Mouse (Mus musculus): ENCODE results near the gene Kdm4b. TPM values are rescaled to one million over a fixed set of nuclear protein-coding genes. Genes with fewer than 3 reads are reported as not detected.
A peak's percentile ranks its signal among the peaks of the same experiment; 100 is the strongest.

Kdm4b gene
- total and polyA plus RNA-seq, 2 experiments from 2014 or later = 53.2 to 133 TPM

DNA sequence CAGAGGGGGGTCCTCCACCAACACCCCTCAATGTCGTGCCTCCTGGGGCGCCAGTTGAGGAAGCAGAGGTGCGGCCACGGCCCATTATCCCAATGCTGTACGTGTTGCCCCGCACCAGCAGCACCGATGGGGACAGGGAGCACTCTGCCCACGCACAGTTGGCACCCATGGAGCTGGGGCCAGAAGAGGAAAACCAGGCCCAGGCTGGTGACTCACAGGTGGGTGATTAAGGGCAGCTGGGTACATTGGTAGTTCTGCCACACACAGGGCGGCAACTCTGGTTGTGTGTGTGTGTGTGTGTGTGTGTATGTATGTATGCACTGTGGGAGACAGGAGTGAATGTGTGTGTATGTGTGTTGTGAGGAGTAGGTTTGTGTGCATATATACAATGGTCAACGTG, 68.0 kb downstream of the Kdm4b start:
- no peak for TF ChIP-seq CTCF (IDR thresholded peaks at IDR 0.05; ENCODE audit: low read depth)
- Histone ChIP-seq H3K9ac (no peak overlapping the region), H3K4me3 (ENCODE audit: low read depth, low read length) (no peak overlapping the region), H3K4me2 (ENCODE audit: low read depth) (no peak overlapping the region), H3K9me3 (ENCODE audit: low read length) (no peaks in the 10 kb centered on the region), H3K27ac (ENCODE audit: low read depth, low read length) (no peak overlapping the region), H3K27me3 (ENCODE audit: insufficient read depth, low read length) (no peaks in the 10 kb centered on the region), H3K4me1 (ENCODE audit: insufficient read depth) (no peaks in the 10 kb centered on the region), H3K36me3 (ENCODE audit: insufficient read depth) (peaks cover 97% of the 10 kb centered on the region)
- no peak for ATAC-seq
- DNase-seq = no peak
- 96% methylated on average over 10 of the region's 10 CpGs for WGBS

DNA sequence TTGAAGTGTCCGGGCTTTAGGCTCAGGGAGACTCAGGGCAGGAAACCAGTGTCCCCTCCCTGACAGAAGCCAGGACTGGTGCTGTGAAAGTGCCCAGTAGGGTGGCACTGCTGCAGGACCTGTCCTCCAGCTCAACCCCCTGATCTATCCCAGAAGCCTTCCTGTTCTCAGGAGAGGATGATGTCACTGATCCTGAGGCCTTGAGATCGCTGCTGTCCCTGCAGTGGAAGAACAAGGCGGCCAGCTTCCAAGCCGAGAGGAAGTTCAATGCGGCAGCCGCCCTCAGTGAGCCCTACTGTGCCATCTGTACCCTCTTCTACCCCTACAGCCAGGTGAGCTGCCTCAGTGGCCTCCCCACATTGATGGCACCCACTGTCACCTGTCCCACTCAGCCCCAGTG, 70.2 kb downstream of the Kdm4b start:
- no peak for DNase-seq
- H3K36me3 ChIP-seq (ENCODE audit: insufficient read depth) = peaks cover 97% of the 10 kb centered on the region
- no peak for TF ChIP-seq CTCF (IDR thresholded peaks at IDR 0.05; ENCODE audit: low read depth)
- no peak for ATAC-seq
- no peak overlapping the region for H3K4me3 ChIP-seq (ENCODE audit: low read depth, low read length)
- no peak overlapping the region for H3K9ac ChIP-seq
- no peak overlapping the region for H3K27ac ChIP-seq (ENCODE audit: low read depth, low read length)
- no peak overlapping the region for H3K4me2 ChIP-seq (ENCODE audit: low read depth)
- no peaks in the 10 kb centered on the region for H3K27me3 ChIP-seq (ENCODE audit: insufficient read depth, low read length)
- WGBS = 89% methylated on average over 6 of the region's 6 CpGs
- no peaks in the 10 kb centered on the region for H3K4me1 ChIP-seq (ENCODE audit: insufficient read depth)
- no peaks in the 10 kb centered on the region for H3K9me3 ChIP-seq (ENCODE audit: low read length)

DNA sequence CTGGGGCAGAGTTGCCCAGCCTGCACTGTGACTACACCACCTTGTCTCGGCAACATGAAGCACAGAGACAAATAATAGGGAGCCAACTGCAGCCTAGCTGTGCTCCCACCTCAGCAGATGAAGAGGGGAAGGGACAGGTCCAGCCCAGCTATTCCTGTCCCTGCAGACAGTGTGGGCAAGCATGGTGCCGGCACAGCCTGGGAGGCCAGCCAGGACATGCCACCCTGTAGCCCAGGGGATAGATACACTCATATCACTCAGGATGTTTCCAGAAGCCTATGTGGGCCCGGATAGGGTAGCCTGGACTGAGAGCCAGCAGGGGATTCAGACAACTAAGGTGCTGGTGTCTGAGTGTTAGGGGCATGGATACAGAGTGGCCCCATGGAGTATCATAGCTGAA, 74.4 kb downstream of the Kdm4b start:
- no peaks in the 10 kb centered on the region for H3K27me3 ChIP-seq (ENCODE audit: insufficient read depth, low read length)
- no peaks in the 10 kb centered on the region for H3K4me1 ChIP-seq (ENCODE audit: insufficient read depth)
- no peak for DNase-seq
- peaks cover 89% of the 10 kb centered on the region for H3K36me3 ChIP-seq (ENCODE audit: insufficient read depth)
- ATAC-seq = no peak
- no peak overlapping the region for H3K27ac ChIP-seq (ENCODE audit: low read depth, low read length)
- no peak overlapping the region for H3K4me2 ChIP-seq (ENCODE audit: low read depth)
- no peak for TF ChIP-seq CTCF (IDR thresholded peaks at IDR 0.05; ENCODE audit: low read depth)
- H3K9me3 ChIP-seq (ENCODE audit: low read length) = no peaks in the 10 kb centered on the region
- no peak overlapping the region for H3K4me3 ChIP-seq (ENCODE audit: low read depth, low read length)
- 85% methylated on average over 3 of the region's 3 CpGs for WGBS
- H3K9ac ChIP-seq = no peak overlapping the region

DNA sequence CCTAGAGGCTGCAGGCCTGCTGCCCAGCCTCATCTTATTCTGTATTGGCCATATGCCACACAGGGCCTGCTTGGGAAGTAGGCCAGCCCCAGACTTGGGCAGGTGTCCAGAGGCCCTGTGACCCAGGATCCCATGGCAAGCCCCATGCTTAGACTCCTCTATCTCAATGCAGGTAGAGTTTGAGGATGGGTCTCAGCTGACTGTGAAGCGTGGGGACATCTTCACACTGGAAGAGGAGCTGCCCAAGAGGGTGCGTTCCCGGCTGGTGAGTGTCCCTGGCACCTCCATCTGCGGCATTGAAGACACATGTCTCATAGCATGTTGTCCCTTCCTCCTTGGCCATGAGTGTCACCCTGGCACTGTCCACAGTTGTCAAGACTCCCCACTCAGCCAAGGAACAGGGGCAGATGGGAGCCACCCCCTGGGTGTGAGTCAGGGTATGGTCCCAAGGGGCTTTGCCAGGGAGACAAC, 75.2 kb downstream of the Kdm4b start:
- no peaks in the 10 kb centered on the region for H3K27me3 ChIP-seq (ENCODE audit: insufficient read depth, low read length)
- H3K4me3 ChIP-seq (ENCODE audit: low read depth, low read length) = no peak overlapping the region
- H3K27ac ChIP-seq (ENCODE audit: low read depth, low read length) = no peak overlapping the region
- no peak overlapping the region for H3K9ac ChIP-seq
- no peaks in the 10 kb centered on the region for H3K9me3 ChIP-seq (ENCODE audit: low read length)
- DNase-seq = no peak
- 0 out of 2 replicates have a peak, but pooled peaks have one; percentile 6 for ATAC-seq
- 95% methylated on average over 4 of the region's 4 CpGs for WGBS
- H3K36me3 ChIP-seq (ENCODE audit: insufficient read depth) = peaks cover 80% of the 10 kb centered on the region
- H3K4me2 ChIP-seq (ENCODE audit: low read depth) = no peak overlapping the region
- TF ChIP-seq CTCF (IDR thresholded peaks at IDR 0.05; ENCODE audit: low read depth) = no peak
- no peaks in the 10 kb centered on the region for H3K4me1 ChIP-seq (ENCODE audit: insufficient read depth)

DNA sequence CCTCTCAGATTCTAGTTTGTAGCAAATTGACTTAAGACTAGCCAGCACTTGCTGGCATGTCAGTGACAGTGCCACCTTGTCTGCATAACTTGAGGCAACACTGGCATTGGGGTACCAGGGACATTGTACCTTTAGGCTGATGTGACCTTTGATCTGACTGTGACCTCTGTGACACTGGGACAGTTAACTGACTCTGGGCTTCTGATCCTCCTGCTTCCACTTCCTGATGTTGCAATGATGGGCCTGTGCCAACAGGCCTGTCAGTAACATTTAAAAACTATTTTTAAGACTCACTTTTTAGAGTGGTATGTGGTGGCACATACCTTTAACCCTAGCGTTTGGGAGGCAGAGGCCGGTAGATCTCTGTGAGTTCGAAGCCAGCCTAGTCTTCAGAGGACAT, 79.5 kb downstream of the Kdm4b start:
- WGBS = 94% methylated on average over 3 of the region's 3 CpGs
- H3K4me2 ChIP-seq (ENCODE audit: low read depth) = no peak overlapping the region
- H3K4me1 ChIP-seq (ENCODE audit: insufficient read depth) = peaks cover 5% of the 10 kb centered on the region; the same call in 1 of the 2 replicates
- H3K36me3 ChIP-seq (ENCODE audit: insufficient read depth) = peaks cover 42% of the 10 kb centered on the region
- H3K27me3 ChIP-seq (ENCODE audit: insufficient read depth, low read length) = no peaks in the 10 kb centered on the region
- no peak overlapping the region for H3K4me3 ChIP-seq (ENCODE audit: low read depth, low read length)
- H3K9me3 ChIP-seq (ENCODE audit: low read length) = no peaks in the 10 kb centered on the region
- H3K27ac ChIP-seq (ENCODE audit: low read depth, low read length) = no peak overlapping the region
- TF ChIP-seq CTCF (IDR thresholded peaks at IDR 0.05; ENCODE audit: low read depth) = no peak
- H3K9ac ChIP-seq = no peak overlapping the region
- ATAC-seq (no peak), DNase-seq (no peak)

DNA sequence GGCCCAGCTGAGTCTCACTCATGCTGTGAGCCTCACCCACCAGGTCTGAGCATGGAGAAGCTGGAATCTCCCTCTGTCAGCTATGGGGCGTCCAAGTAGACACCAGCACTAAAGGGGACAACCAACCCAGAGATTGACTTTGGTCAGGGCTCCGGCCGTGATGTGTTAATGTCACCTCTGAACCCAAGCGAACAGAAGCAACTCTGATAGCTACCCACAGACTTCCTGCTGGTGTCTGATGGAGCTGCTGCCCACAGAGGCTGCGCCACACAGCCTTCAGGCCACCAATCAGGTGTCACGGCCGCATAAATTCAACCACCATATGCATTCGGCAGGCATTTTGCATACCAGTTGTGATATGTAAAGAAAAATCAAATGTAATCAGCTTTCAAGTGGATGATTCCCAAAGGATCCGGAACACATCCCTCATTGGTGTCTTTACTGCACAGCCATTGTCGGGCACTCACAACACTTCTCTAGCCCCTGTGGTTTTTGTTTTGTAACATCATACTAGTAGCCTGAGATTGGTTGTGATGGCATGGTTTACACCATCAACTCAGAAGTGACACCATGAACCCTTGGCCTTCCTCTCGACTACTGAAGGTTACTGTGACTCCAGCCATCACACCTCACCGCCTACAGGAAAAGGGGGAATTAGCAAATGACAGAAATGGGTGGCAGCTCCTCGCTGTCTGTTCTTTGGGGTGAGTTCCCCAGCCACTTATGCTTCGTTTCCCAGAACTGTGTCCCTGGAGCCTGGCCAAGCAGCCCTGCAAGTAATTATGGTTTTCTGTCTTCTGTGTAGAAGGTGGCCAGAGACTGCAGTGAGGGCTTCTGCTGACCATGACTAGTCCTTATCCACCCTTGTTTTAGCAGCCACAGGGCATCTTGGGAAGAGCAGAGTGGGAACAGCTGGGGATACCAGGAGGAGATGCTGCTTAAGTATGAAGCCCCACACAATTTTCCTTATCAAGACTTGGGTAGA, 80.3 kb downstream of the Kdm4b start:
- H3K27ac ChIP-seq (ENCODE audit: low read depth, low read length) = peak overlapping the region; percentile 74
- TF ChIP-seq CTCF (IDR thresholded peaks at IDR 0.05; ENCODE audit: low read depth) = no peak
- H3K4me2 ChIP-seq (ENCODE audit: low read depth) = no peak overlapping the region
- DNase-seq (peak; percentile 51), ATAC-seq (peak; percentile 17; the same call in 1 of the 2 replicates)
- no peak overlapping the region for H3K4me3 ChIP-seq (ENCODE audit: low read depth, low read length)
- H3K4me1 ChIP-seq (ENCODE audit: insufficient read depth) = peaks cover 5% of the 10 kb centered on the region; the same call in 1 of the 2 replicates
- H3K27me3 ChIP-seq (ENCODE audit: insufficient read depth, low read length) = no peaks in the 10 kb centered on the region
- H3K36me3 ChIP-seq (ENCODE audit: insufficient read depth) = peaks cover 40% of the 10 kb centered on the region
- 74% methylated on average over 14 of the region's 14 CpGs for WGBS
- no peaks in the 10 kb centered on the region for H3K9me3 ChIP-seq (ENCODE audit: low read length)
- H3K9ac ChIP-seq = no peak overlapping the region

DNA sequence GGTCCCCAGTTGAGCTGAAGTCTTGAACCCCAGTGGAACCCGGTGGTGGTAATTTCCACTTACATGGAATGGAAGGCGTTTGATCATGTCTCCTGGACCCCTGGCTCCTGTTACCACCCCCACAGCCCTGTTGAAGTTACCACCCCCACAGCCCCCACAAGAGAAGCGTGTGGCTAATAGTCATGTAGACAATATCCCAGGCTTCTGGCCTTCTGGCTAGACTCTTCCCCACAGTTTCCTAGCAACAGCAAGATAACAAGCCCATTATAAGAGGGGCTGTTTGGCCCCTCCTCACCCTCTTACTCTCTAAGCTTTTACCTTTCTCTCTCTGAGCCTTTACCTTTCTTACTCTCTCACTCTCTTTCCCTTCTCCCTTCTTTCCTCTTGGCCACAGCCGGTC, 81.0 kb downstream of the Kdm4b start:
- ATAC-seq (no peak; the same call in 1 of the 2 replicates), DNase-seq (peak; percentile 36)
- H3K9me3 ChIP-seq (ENCODE audit: low read length) = no peaks in the 10 kb centered on the region

More for the DNA sequence above, 81.0 kb downstream of the Kdm4b start:
- no peak overlapping the region for H3K4me2 ChIP-seq (ENCODE audit: low read depth)
- peak overlapping the region; percentile 74 for H3K27ac ChIP-seq (ENCODE audit: low read depth, low read length)
- no peak overlapping the region for H3K4me3 ChIP-seq (ENCODE audit: low read depth, low read length)
- no peaks in the 10 kb centered on the region for H3K27me3 ChIP-seq (ENCODE audit: insufficient read depth, low read length)
- WGBS = 47% methylated on average over 4 of the region's 4 CpGs
- H3K36me3 ChIP-seq (ENCODE audit: insufficient read depth) = peaks cover 40% of the 10 kb centered on the region
- H3K9ac ChIP-seq = no peak overlapping the region
- TF ChIP-seq CTCF (IDR thresholded peaks at IDR 0.05; ENCODE audit: low read depth) = no peak
- peaks cover 5% of the 10 kb centered on the region; the same call in 1 of the 2 replicates for H3K4me1 ChIP-seq (ENCODE audit: insufficient read depth)

Measured in forebrain, postnatal 0 days (tissue).